ENCODE assay signal across 30 mouse cellular contexts in genomic region chr11:117559839-117560238, GRCm38 (mm10).
DNase-seq lines count a peak whose midpoint lies in the region; ATAC-seq and TF ChIP-seq lines count a peak whose summit lies in the region.
"Had no signal": no experiment of that assay in that cellular context is flagged by ENCODE, and none has a peak within 500 bp of the region (broad histone marks: within the 10 kb centered on the region; RNA-seq: fewer than 3 reads in every experiment).

No protein-coding gene starts in this region.

- peak; percentile 90 for ATAC-seq in frontal cortex, adult (ENCODE audit: low TSS enrichment)
- ATAC-seq: forebrain, embryonic 14.5 days; forebrain, postnatal 0 days; hindbrain, postnatal 0 days; inflammation-experienced regulatory T-cells, adult 6 months; intestine, embryonic 16.5 days; Patski had no signal

- no peak for TF ChIP-seq CTCF in heart, adult 2 months (IDR thresholded peaks at IDR 0.05)

- no peak for TF ChIP-seq EP300 in heart, adult 2 months (IDR thresholded peaks at IDR 0.05; ENCODE audit: insufficient read depth, low read depth, low read length)

- no peak for DNase-seq in frontal cortex, postnatal 14 days (ENCODE audit: low spot score in 2 of 2)
- DNase-seq in heart, adult 2 months, result no peak
- DNase-seq in heart, postnatal 14 days, result no peak
- peak; percentile 47 for DNase-seq in right cerebral cortex, adult 18-20 months
- DNase-seq in right cerebral cortex, adult 2 months (ENCODE audit: low spot score in 2 of 2), result no peak
- DNase-seq: adrenal gland, postnatal 10 days; adrenal gland, postnatal 36 days; cerebellum, adult 11 months; cerebellum, adult 2 months; cerebellum, adult 9-11 months; cerebellum, postnatal 25 days; forebrain, postnatal 0 days; gastrocnemius, postnatal 10 days; gastrocnemius, postnatal 36 days; heart, adult 11 months; heart, postnatal 10 days; heart, postnatal 4 days had no signal

- H3K9ac ChIP-seq in heart, adult 2 months (ENCODE audit: low read depth, low read length), result no peak overlapping the region
- H3K9ac ChIP-seq: embryonic facial prominence, embryonic 12.5 days; embryonic facial prominence, embryonic 15.5 days; forebrain, postnatal 0 days; heart, embryonic 12.5 days; heart, embryonic 15.5 days; hindbrain, embryonic 14.5 days had no signal

- H3K36me3 ChIP-seq in heart, adult 2 months (ENCODE audit: control insufficient read depth, insufficient read depth, low read length), result no peaks in the 10 kb centered on the region
- H3K36me3 ChIP-seq: embryonic facial prominence, embryonic 12.5 days; embryonic facial prominence, embryonic 15.5 days; G1E; heart, embryonic 12.5 days; heart, embryonic 15.5 days had no signal

- H3K27ac ChIP-seq in heart, adult 2 months, result peak overlapping the region; percentile 98; the same call in 1 of the 2 replicates
- H3K27ac ChIP-seq: embryonic facial prominence, embryonic 12.5 days; embryonic facial prominence, embryonic 15.5 days; heart, embryonic 15.5 days; hindbrain, embryonic 14.5 days; hindbrain, postnatal 0 days had no signal

- H3K4me1 ChIP-seq in heart, adult 2 months (ENCODE audit: control insufficient read depth, insufficient read depth, low read length), result peaks cover 7% of the 10 kb centered on the region
- H3K4me1 ChIP-seq: embryonic facial prominence, embryonic 12.5 days; embryonic facial prominence, embryonic 15.5 days; heart, embryonic 12.5 days; heart, embryonic 15.5 days had no signal

- no peak overlapping the region for H3K4me3 ChIP-seq in heart, adult 2 months
- H3K4me3 ChIP-seq: embryonic facial prominence, embryonic 12.5 days; embryonic facial prominence, embryonic 15.5 days; heart, embryonic 12.5 days; heart, embryonic 15.5 days had no signal

- no peaks in the 10 kb centered on the region for H3K79me2 ChIP-seq in heart, adult 2 months (replicated peaks; ENCODE audit: control insufficient read depth, insufficient read depth, low read length)

- H3K27me3 ChIP-seq in heart, adult 2 months (ENCODE audit: control insufficient read depth, insufficient read depth, low read length), result no peaks in the 10 kb centered on the region
- H3K27me3 ChIP-seq: CH12.LX; embryonic facial prominence, embryonic 12.5 days; embryonic facial prominence, embryonic 15.5 days; heart, embryonic 12.5 days; heart, embryonic 15.5 days; Patski had no signal

- intact Hi-C loops in heart, adult 2 months (cut with DNase I), result loop anchor here (2.0 to 10.0 kb wide), 3 partner anchors 37 to 465 kb away; no protein-coding TSS in a partner anchor
- intact Hi-C loops in heart, postnatal 14 days (cut with DNase I), result loop anchor here (5.0 kb wide), 1 partner anchor 37 kb away; no protein-coding TSS in a partner anchor

- TF ChIP-seq POLR2A in heart, adult 2 months (IDR thresholded peaks at IDR 0.05; ENCODE audit: insufficient read depth, low read depth, low read length), result no peak
